Mouse (Mus musculus) yolk sac, embryonic 10.5 days (tissue): ENCODE results near the gene Prl3b1.

Experiments used
- DNase-seq: peaks from one replicate; pipeline ENCODE4 v3.0.0-alpha.2; 2017; ENCODE audit warnings: low spot score

Gene Prl3b1

GRCm38 (mm10) chr13:27241547-27241946, at the start of gene Prl3b1:
Gene Prl3b1, plus strand, starts transcription at chr13:27241847.
- no peak for DNase-seq

GRCm38 (mm10) chr13:27196359-27196758, 45.3 kb upstream of the Prl3b1 start, which contains the start of gene Prl3c1:
Gene Prl3c1, plus strand, starts transcription at chr13:27196659.
- no peak for DNase-seq

- no peak for DNase-seq
Observed at GRCm38 (mm10) chr13:27259136-27259535, 17.5 kb downstream of the Prl3b1 start, which contains the start of gene Prl3a1. Gene Prl3a1, plus strand, starts transcription at chr13:27259436.
